Mouse (Mus musculus) retina, postnatal 1 day (tissue): ENCODE results near the gene Lrfn2.

ENCODE experiments used
- DNase-seq: peaks from one replicate; pipeline ENCODE4 v3.0.0-alpha.2; 2012

Gene Lrfn2

GRCm38 (mm10) chr17:48931621-48932405, at the start of gene Lrfn2:
Lrfn2 (plus strand) TSS chr17:48932379.
- DNase-seq, result peak; percentile 89

GRCm38 (mm10) chr17:48887472-48888385, 44.5 kb upstream of the Lrfn2 start:
- no peak for DNase-seq

- DNase-seq, result no peak
These were observed 26.7 kb upstream of the Lrfn2 start for GRCm38 (mm10) chr17:48905286-48906040.

- DNase-seq, result peak; percentile 22
These were observed 18.7 kb upstream of the Lrfn2 start for GRCm38 (mm10) chr17:48913437-48913836.

GRCm38 (mm10) chr17:48917411-48917810, 14.8 kb upstream of the Lrfn2 start:
- DNase-seq, result peak; percentile 41

GRCm38 (mm10) chr17:48918458-48918857, 13.7 kb upstream of the Lrfn2 start:
- no peak for DNase-seq

- DNase-seq, result no peak
These were observed 9.3 kb upstream of the Lrfn2 start for GRCm38 (mm10) chr17:48922905-48923304.

GRCm38 (mm10) chr17:48925426-48925825, 6.8 kb upstream of the Lrfn2 start:
- DNase-seq, result no peak

GRCm38 (mm10) chr17:48930994-48931393, 1.2 kb upstream of the Lrfn2 start:
- peak; percentile 49 for DNase-seq

- peak; percentile 69 for DNase-seq
These were observed 277 bp downstream of the Lrfn2 start for GRCm38 (mm10) chr17:48932406-48932906.

- DNase-seq, result no peak
These were observed 737 bp downstream of the Lrfn2 start for GRCm38 (mm10) chr17:48932916-48933315.

- DNase-seq, result no peak
These were observed 3.0 kb downstream of the Lrfn2 start for GRCm38 (mm10) chr17:48935201-48935600.

GRCm38 (mm10) chr17:48936445-48937141, 4.4 kb downstream of the Lrfn2 start:
- peak; percentile 64 for DNase-seq

GRCm38 (mm10) chr17:48938711-48939220, 6.6 kb downstream of the Lrfn2 start:
- DNase-seq, result no peak

GRCm38 (mm10) chr17:48946315-48946714, 14.1 kb downstream of the Lrfn2 start:
- DNase-seq, result no peak

GRCm38 (mm10) chr17:48946765-48947164, 14.6 kb downstream of the Lrfn2 start:
- DNase-seq, result no peak

- no peak for DNase-seq
These were observed 19.1 kb downstream of the Lrfn2 start for GRCm38 (mm10) chr17:48951250-48951649.

- no peak for DNase-seq
These were observed 24.0 kb downstream of the Lrfn2 start for GRCm38 (mm10) chr17:48956033-48956631.

GRCm38 (mm10) chr17:48960161-48960698, 28.1 kb downstream of the Lrfn2 start:
- peak; percentile 88 for DNase-seq

- DNase-seq, result no peak
These were observed 30.5 kb downstream of the Lrfn2 start for GRCm38 (mm10) chr17:48962646-48963045.

GRCm38 (mm10) chr17:48963740-48964139, 31.6 kb downstream of the Lrfn2 start:
- DNase-seq, result no peak
